Mouse (Mus musculus) myocyte (in vitro differentiated cells): ENCODE measurements around the gene Dhx37.

Source experiments
- CEBPB ChIP-seq: IDR thresholded peaks from 2 replicates; pipeline ENCODE4 v1.6.1; 2011; ENCODE audit warnings: mild to moderate bottlenecking, moderate library complexity; ENCODE audit not compliant: poor library complexity, insufficient read depth, severe bottlenecking
- POLR2A ChIP-seq: IDR thresholded peaks from one replicate; pipeline ENCODE4 v1.6.1; 2011; ENCODE audit warnings: low read depth, mild to moderate bottlenecking, control low read depth, moderate library complexity; ENCODE audit not compliant: insufficient read length

GRCm38 (mm10) chr5:125449306-125449705 lies 15.4 kb upstream of the Dhx37 start:
- no peak for TF ChIP-seq CEBPB
- no peak for TF ChIP-seq POLR2A
